Mouse (Mus musculus) 3T3-L1 (cell line): ENCODE data around the gene Gata5.
A peak's percentile ranks its signal among the peaks of the same experiment; 100 is the strongest.

Experiments used
- DNase-seq: peaks from one replicate; pipeline ENCODE4 v3.0.0-alpha.2; 2015; ENCODE audit warnings: low read depth, low spot score

Gata5 gene

DNA sequence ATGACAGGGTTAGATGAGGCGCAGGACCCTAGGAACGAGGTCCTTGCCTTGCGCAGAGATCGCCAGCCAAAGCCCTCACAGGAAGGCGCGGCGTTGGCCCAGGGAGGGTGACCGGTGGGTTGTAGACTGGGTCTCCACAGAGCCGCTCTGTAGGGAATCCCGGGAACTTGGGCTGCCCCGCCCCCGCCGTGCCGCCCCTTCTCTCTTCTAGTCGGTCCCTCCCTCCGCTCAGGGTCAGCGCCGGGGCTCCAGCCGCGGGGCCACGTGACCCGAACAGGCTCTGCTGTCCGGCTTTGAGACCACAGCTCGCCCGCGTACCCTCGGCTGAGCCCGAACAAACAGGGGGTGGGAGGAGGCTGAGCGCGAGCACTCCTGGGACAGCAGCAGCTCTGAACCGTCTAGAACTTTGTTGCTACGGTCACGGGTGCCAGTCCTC lies at the start of gene Gata5:
Gene Gata5 (minus strand): TSS at position 149 of the 436 bp plus-strand sequence.
- no peak for DNase-seq

DNA sequence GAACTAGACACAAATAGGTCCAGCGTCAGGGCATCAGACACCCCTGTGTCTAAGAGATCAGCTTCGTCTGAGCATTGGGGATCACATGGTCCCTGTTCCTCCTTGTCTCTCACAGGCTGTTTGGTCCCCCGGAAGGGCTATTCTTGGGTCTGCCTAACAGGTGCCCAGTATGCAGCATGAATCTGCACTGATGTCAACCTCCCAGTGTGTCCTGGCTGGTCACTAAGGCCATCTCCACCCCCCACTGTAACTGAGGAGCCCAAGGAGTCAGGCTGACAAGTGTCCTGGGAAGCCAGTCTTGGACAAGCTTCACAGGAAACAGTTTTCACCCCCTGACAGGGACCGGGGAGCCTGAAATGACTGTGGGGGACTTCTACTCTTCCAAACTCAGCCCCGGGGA lies 42.2 kb upstream of the Gata5 start:
- DNase-seq: no peak

DNA sequence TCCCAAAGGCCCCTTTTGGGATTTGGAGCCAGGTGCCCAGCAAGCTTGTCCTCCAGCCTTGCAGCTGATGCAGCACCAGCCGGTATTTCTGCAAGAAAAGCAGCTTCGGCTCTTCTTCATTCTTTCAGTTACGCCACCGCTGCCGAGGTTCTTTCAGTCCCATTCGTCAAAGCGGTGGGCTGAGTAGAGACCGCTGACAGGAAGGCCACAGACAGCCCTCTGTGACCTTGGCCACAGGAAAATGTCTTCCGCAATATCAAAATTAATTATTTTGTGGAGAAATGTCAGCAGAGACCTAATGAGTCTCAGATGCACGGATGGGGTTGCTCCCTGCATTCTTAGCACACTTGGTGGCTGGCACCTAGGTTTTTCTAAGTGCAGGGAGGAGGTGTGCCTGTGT lies 38.8 kb upstream of the Gata5 start:
- DNase-seq: no peak

DNA sequence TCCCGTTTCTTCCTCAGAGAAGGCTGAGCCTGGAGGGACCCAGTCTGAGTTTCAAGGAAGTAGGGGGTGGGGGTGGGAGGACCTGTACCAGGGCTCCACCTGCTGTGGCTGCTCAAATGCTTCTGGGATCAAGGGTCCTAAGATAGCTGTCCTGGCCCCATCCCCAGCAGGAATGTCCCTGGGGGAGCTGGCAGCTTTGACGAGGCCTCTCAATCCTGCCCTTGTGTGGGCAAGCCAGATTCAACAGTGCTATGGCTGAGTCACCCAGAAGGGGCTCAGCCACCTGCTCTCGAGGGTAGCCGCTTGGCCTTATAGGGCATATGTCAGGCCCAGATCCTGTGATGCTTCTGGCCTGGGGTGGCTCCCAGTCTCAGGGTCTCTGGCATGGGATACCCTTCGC lies 33.9 kb upstream of the Gata5 start:
- DNase-seq: no peak

DNA sequence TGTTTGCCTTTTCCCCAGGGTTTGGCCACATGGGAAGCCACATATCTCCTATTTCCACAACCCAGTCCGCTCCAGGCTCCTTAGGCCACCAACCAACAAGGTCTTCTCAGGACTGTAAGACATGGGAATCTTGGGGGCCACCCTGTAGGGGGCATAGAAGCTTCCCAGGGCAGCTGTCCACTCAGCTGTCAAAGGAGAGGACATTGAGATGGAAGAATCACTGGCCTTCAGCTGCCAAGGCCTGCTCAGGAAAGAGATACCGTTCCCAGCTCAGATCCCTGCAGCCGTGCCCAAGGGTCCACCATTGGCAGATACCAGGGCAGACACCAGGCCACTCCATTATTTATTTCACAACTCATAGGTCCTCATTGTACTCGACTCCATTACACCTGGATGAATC lies 32.9 kb upstream of the Gata5 start:
- DNase-seq: no peak

DNA sequence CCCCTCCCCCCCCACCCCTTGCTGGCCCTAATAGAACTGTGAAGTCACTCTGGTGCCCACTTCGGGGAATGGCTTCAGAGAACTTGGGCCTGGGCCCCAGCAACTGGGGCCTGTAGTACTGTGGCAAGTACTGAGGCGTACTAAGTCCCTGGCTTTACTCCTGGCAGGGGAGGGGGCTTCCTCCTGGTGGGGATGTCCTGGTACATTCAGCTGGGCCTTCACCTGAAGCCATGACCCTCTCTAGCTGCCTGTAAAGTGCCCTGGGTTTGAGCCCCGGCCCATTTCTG lies 28.9 kb upstream of the Gata5 start:
- DNase-seq: no peak

DNA sequence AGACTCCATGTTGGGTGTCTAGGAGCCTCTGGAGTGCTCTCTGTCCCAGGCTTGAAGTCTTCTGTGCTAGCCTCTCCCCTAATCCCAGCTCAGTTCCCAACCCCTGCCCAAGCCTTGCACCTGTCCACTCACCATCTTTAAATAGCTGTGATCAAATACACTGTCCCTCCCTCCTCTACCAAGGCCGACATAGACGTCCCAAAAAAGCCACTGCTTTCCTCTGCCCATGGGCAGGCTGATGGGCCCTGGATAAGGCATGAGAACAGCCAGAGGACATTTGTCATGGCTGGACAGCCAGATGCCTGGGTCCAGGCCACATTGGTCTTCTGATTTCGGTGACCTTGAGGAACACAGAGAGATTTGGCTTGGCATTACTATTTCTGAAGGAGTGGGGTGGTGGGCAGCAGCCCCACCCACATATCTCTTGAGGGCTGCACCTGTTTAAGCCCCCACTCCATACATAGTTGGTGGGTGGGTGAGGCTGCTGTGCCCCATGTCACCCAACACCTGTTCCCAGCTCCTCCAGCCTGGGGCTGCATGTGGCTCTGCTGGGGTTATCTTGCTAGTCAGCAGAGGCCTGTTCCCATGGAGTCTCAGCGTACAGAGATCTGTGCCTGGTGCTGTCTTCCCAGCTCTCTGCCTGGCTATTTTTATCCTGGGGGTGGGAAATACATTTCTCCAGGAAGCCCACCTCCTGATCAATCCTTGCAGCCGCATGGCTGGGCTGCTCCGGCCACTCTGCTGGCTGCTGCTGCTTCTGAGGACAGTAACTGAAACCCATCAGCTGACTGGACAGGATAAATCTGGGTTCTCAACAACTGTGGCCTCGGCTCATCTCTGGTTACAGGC lies 28.3 kb upstream of the Gata5 start:
- no peak for DNase-seq

DNA sequence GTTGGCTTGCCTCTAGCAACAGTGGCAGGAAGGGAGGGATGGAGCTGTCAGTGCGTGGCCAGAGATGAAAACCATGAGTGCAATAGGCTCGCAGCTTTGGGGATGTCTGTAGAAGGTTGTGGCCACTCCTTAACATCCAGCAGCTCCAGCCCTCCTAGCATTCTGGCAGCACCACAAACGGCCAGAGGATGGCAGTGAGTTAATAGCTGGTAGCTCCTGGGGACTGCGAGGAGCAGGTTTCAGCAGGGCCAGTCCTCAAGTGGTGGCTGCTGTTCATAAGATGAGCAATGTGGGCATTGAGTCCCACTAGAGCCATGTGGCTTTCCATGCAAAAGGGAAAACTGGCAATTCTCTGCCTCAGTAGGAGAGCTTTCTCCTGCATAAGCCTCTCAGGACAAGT lies 24.6 kb upstream of the Gata5 start:
- peak; percentile 30 for DNase-seq

DNA sequence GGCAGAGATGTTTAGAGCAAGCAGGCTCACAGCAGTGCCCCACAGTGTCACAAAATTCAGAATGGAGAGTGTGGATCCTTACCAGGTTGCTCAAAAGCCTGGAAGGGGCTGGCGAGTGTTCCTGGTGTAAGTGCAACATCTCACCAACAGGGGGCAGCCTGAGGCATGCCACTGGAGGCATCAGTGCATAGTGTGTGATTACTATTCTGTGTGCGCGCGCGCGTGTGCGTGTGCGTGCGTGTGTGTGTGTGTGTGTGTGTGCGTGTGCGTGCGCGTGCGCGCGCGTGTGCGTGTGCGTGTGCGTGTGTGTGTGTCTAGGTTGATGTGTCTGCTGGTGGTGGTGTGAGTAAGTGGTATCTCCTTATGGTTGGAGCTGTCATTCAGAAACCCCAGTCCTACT lies 18.8 kb upstream of the Gata5 start:
- peak; percentile 47 for DNase-seq

DNA sequence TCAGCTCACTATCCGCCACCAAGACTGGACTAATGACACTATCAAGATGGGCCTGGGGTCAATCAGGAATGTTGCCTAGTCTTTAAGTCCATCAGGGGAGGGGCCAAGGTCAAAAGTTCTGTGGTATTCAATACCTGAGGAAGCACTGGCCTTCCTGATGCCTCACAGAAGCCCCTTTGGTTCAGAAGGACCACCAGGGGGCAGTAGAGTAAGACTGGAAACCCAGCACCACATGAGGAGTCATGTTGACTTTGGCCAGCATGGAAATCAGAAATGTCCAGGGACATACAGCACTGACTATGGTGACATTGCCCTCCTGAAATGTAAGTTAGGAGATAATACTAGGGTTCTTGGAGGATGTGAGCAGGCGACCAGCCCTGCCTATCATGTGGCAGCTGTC lies 16.2 kb upstream of the Gata5 start:
- peak; percentile 59 for DNase-seq

DNA sequence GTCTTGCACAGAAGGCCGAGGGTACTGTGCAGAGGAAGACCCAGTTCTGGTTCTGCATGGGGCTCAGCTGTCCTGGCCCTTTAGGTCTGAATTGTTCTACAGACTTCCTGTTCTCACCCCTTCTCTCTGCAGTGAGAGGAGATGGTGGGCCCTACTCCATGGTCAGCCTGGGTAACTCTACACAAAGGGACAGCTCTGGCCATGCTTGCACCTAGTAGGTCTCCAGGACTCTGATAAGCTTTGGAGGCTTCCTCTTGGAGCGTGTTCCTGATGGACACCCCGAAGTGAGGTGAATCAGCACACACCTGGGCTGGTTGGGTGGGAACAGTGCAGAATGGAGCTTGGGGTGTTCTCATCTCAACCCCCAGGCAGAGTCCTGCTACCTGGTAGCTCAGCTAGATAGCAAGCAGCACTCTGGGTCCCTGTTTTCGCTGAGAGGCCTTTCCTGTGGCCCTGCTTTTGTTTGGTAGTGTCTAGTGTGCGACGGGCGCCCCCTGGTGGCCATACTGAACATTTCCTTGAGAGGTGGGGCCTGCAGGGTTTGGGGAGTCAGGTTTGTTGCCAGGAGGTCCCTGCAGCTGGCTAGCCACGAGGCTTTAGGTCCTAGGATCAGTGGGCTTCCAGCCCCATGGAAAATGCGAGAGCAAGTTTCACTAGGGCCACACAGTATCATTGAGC lies 12.5 kb upstream of the Gata5 start:
- peak; percentile 91 for DNase-seq

DNA sequence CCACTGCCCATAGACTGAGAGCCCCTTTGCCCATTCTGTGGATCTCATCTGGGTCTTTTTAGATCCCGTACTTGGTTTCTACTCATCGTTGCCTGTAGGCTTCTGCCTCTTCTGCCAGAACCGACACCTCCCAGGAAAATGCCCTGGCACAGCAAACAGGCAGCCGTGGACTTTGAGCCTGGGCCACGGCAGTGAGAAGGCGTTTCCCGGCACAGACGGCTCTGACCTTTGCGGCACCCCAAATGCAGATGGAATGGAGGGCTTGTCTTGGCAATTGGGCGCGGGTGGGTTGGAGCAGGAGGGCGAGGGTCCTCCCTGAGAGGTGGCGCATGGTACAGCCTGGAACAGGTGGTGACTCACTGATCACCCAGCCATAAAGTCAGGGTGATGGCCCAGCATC lies 8.6 kb upstream of the Gata5 start:
- no peak for DNase-seq

DNA sequence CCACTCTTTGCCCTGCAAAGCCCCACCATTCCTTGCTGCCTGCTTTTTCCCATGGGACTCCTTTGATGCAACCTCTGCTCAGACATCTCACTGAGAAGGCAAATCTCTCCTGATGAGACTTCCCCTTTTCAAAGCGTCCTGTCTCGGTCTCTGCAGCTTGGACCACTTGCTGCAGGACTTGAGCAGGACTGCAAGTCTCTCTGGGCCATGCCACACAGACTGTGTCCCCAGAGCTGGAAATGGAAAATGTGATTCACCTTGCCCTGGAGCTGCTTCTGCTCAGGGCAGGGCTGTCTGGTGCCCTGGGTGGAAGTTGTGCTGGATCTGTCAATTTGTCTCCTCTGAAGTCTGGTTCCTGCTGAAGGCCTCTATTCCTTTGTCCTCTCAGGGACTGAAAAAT lies 7.7 kb upstream of the Gata5 start:
- DNase-seq: no peak

DNA sequence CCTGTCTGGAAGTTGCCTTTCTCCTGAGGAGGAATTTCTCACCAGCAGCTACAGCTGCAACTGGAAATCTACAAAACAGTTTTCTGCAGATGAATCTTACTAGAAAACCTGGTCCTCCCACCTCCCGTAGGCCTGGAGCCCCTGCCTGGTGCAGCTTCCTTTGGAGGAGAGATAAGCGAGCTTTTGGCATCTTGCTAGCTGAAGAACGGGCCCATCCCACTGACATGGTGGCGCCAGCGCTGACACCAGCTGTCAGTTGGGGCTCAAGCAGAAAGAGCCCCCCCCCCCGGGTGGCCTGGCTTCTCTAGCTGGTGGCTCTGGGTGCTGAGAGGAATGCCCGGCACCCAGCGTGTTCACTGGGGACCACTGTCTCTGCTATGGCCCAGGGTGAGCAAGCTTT lies 6.7 kb upstream of the Gata5 start:
- DNase-seq: no peak

DNA sequence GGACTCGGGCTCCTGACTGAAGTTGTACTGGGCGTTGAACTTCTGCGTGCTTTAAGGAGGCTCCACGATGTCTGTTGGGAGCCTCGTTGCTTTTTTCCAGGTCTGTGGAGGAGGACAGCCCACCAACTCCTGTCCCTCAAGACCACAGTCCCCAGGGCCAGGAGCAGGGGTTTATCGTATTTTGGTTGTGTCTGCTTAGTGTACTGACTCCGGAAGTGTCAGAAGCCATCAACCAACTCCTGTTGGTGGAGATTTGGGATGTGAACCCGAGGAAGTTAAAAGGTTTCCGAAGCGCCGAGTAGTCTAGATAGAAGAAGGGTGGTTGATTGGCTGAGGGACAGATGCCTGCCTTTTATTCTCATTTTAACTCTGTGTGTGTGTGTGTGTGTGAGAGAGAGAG lies 5.4 kb upstream of the Gata5 start:
- DNase-seq: no peak

DNA sequence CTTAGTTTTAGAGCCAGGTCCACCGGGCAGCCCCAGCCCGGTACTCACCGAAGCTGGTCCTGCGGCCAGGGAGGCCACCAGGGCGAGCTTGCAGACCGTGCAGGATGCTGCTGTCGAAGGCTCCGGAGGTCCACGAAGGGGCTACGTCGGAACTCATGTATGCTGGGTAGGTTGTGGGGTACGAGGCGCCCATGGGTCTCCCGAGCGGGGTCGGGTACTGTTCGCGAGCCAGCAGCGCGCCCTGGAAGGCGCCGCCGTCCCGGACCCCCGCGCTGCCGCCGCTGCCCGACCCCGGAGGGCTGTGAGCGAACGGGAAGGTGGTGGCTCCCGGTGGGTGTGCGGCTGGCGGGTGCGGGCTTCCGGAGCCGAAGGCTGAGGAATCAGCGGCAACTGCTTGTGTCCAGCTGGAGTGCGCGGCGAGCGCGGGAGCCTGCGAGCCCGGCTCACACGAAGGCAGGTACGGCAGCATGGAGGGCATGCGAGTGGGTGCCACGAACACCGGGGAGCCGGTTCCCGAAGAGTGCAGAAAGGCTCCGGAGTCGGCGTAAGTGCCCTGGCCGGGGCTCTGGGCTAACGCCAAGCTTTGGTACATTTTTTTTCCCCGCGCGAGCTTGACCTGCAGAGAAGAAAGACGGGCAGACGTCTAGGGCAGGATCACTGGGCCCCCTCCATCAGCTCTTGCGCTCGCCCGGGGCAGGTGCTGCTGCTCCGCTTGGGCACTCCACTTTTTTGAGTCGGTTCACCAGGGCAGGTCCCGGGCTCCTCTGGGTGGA lies 535 bp downstream of the Gata5 start:
- DNase-seq: no peak

DNA sequence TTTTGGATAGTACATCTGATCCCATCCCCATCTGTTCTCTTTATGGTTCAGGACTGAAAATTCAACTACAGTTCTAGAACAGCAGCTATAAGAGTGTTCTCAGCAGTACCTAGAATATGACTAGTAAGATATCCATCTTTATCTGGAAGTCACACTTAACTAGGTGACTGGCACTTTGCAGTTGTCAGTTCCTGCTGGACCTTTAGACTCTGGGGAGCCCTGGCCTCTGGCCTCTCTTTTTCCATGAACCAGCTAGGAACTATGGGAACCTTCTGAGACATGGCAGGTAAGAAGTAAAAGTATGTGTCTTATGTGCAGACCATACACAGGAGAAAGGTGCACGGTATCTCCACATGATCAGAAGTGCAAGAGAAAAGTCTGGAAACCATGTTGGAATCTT lies 5.0 kb downstream of the Gata5 start:
- DNase-seq: no peak

DNA sequence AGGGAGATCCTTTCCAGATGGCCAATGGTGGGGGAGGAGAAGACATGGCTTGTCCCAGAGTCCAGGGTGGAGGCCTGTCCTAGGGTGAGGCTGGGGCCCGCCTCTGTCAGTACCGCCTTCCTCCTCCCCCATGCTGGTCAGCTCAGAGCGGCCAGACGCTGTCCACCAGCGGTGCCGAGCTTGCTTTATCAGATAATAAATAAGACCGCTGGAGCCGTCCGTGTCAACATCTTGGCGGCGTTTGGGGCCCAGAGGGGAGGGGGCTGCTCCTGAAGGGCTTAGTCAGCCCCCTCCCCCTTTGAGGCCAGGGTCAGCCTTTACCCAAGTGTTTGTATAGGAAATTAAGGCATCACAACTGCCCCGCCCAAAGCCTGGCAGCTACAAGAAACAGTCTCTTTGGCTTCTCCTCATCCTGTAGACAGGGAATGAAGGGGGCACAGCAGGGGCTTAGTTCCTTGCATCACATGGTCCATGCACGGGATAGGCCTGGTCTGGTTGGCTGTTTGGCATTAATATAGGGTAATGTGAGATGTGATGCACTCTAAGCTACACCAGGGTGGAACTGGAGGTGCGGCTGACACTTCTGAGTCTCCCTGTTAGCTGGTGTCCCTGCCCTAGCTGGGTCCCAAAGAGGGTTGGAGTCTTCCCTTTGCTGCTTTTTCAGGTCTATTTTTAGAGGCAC lies 11.7 kb downstream of the Gata5 start:
- no peak for DNase-seq

DNA sequence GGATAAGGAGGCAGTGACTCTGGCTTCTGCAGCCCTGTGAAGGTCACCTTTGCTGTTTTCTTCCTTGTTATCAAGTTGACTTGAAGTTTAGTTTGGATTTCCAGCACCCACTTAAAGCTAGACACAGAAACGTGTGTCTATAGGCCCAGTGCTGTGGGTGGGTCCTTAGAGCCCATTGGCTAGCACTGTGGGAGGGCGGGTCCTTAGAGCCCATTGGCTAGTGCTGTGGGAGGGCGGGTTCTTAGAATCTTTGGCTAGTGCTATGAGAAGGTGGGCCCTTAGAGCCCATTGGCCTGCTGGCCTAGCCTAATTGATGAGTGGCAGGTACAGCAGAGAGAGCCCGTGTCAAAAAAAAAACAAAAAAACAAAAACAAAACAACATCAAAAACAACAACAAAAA lies 14.3 kb downstream of the Gata5 start:
- no peak for DNase-seq

DNA sequence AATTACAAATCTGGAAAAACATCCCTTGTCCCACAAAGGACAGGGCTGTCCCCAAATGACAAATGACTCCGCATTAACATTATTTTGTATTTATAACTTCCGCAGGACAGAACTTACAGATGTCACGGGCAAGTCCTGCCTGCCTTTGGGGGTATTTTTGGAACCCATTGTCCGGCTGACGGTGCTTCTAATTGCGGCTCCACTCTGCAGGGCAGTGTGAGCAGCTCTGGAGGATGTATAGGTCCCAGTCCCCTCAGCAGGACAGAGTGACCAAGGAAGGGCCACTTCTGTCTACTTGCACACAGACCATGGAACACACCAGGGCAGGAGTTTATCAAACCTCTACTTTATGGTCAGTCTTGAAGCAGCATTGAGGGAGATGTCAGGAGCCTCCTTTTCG lies 16.9 kb downstream of the Gata5 start:
- no peak for DNase-seq

DNA sequence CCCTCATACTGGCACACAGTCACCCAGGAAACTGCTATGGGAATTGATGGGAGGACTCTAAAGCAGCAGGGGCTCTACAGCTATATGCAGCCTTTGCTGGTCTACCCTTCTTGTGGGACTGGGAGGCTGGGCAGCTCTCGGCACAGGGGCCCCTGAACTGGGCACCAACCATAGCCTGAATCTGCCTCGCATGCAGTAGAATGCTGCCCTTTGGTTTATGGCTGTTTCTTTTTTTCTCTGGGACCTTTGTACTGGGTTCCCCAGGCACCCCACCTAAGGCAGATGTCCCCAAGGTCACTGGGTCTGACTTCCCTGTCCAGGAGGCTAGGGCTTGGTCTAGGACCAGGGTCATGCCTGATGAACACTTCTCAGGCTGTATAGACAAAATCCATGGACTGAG lies 20.2 kb downstream of the Gata5 start:
- no peak for DNase-seq

DNA sequence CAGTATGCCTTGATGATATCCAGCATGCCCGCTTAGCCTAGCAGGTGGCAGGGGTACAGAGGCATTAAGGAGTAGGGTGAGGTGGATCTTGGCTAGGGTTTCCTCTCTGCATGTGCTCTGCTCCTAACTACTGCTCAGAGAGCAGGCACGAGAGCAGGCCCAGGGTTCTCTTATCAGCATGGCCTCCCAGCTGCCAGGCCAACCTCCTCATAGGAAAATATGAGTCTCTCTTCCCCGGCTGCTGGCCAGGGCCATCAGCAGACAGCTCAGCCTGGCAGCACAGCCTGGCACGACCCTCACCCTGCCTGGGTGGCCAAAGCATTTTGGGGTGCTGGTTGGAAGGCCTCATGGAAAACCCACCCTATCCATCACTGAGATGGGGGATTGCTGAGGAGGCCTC lies 23.4 kb downstream of the Gata5 start:
- DNase-seq: no peak
